9 mouse cellular contexts compared by ENCODE assay signal in genomic region chr7:15982729-15983407, GRCm38 (mm10). TPM values are rescaled to one million over a fixed set of nuclear protein-coding genes. Genes with fewer than 3 reads are reported as not detected.
DNase-seq lines count a peak whose midpoint lies in the region; ATAC-seq lines count a peak whose summit lies in the region.
"Had no signal": no experiment of that assay in that cellular context is flagged by ENCODE, and none has a peak within 500 bp of the region (broad histone marks: within the 10 kb centered on the region; RNA-seq: fewer than 3 reads in every experiment).

No protein-coding gene starts in this region.

- DNase-seq in forebrain, embryonic 14.5 days (ENCODE audit: low spot score) = peak; percentile 62
- peak; percentile 86 for DNase-seq in midbrain, embryonic 11.5 days (ENCODE audit: low spot score, missing footprints)
- DNase-seq in c-Kit-positive CD71-positive TER-119-negative erythroid progenitor cells, embryonic 14.5 days (ENCODE audit: low read depth) = peak; percentile 51
- DNase-seq in mesoderm, embryonic 11.5 days (ENCODE audit: low read depth, low spot score) = peak; percentile 42
- DNase-seq in right cerebral cortex, postnatal 4 days = no peak
- no peak for DNase-seq in yolk sac, embryonic 10.5 days (ENCODE audit: low spot score)

- H3K36me3 ChIP-seq in forebrain, embryonic 14.5 days (ENCODE audit: control insufficient read depth, insufficient read depth, low read length) = peaks cover 59% of the 10 kb centered on the region
- H3K36me3 ChIP-seq in forebrain, embryonic 15.5 days = peaks cover 43% of the 10 kb centered on the region
- peaks cover 24% of the 10 kb centered on the region for H3K36me3 ChIP-seq in midbrain, embryonic 11.5 days (ENCODE audit: control insufficient read depth, insufficient read depth, low read length)
- peaks cover 16% of the 10 kb centered on the region for H3K36me3 ChIP-seq in midbrain, embryonic 16.5 days (ENCODE audit: control insufficient read depth, insufficient read depth, low read length)

- no peak overlapping the region for H3K4me2 ChIP-seq in forebrain, embryonic 14.5 days (ENCODE audit: low read length)
- H3K4me2 ChIP-seq in forebrain, embryonic 15.5 days (replicated peaks) = no peak overlapping the region
- H3K4me2 ChIP-seq in midbrain, embryonic 11.5 days = no peak overlapping the region
- no peak overlapping the region for H3K4me2 ChIP-seq in midbrain, embryonic 16.5 days (ENCODE audit: low read length)
- H3K4me2 ChIP-seq: neural tube, embryonic 12.5 days had no signal

- no peak for ATAC-seq in forebrain, embryonic 14.5 days
- ATAC-seq in forebrain, embryonic 15.5 days (replicated peaks) = no peak
- no peak for ATAC-seq in midbrain, embryonic 11.5 days (ENCODE audit: low FRiP score)
- ATAC-seq in midbrain, embryonic 16.5 days = no peak

- H3K27me3 ChIP-seq in forebrain, embryonic 14.5 days (replicated peaks; ENCODE audit: control insufficient read depth, insufficient read depth, low read length) = no peaks in the 10 kb centered on the region
- no peaks in the 10 kb centered on the region for H3K27me3 ChIP-seq in forebrain, embryonic 15.5 days
- H3K27me3 ChIP-seq in midbrain, embryonic 11.5 days (ENCODE audit: control insufficient read depth, insufficient read depth, low read length) = no peaks in the 10 kb centered on the region
- no peaks in the 10 kb centered on the region for H3K27me3 ChIP-seq in midbrain, embryonic 16.5 days (ENCODE audit: control insufficient read depth, insufficient read depth, low read depth, low read length)
- H3K27me3 ChIP-seq: neural tube, embryonic 12.5 days had no signal

- H3K4me1 ChIP-seq in forebrain, embryonic 14.5 days (ENCODE audit: control insufficient read depth, insufficient read depth, low read length) = no peaks in the 10 kb centered on the region
- no peaks in the 10 kb centered on the region for H3K4me1 ChIP-seq in forebrain, embryonic 15.5 days
- no peaks in the 10 kb centered on the region for H3K4me1 ChIP-seq in midbrain, embryonic 11.5 days (ENCODE audit: control insufficient read depth, insufficient read depth, low read length)
- H3K4me1 ChIP-seq in midbrain, embryonic 16.5 days (ENCODE audit: control insufficient read depth, insufficient read depth, low read length) = no peaks in the 10 kb centered on the region
- H3K4me1 ChIP-seq: neural tube, embryonic 12.5 days had no signal

- no peak overlapping the region for H3K4me3 ChIP-seq in forebrain, embryonic 14.5 days (ENCODE audit: low read depth, low read length)
- no peak overlapping the region for H3K4me3 ChIP-seq in forebrain, embryonic 15.5 days
- no peak overlapping the region for H3K4me3 ChIP-seq in midbrain, embryonic 11.5 days (ENCODE audit: low read depth, low read length)
- no peak overlapping the region for H3K4me3 ChIP-seq in midbrain, embryonic 16.5 days (ENCODE audit: low read depth, low read length)
- H3K4me3 ChIP-seq: neural tube, embryonic 12.5 days had no signal

- H3K27ac ChIP-seq in forebrain, embryonic 14.5 days (ENCODE audit: low read depth, low read length) = no peak overlapping the region
- no peak overlapping the region for H3K27ac ChIP-seq in forebrain, embryonic 15.5 days (replicated peaks)
- H3K27ac ChIP-seq in midbrain, embryonic 11.5 days (ENCODE audit: low read depth, low read length) = no peak overlapping the region
- no peak overlapping the region for H3K27ac ChIP-seq in midbrain, embryonic 16.5 days (ENCODE audit: low read length)
- H3K27ac ChIP-seq: neural tube, embryonic 12.5 days had no signal

- no peak overlapping the region for H3K9ac ChIP-seq in forebrain, embryonic 14.5 days (ENCODE audit: low read length)
- no peak overlapping the region for H3K9ac ChIP-seq in forebrain, embryonic 15.5 days (replicated peaks)
- H3K9ac ChIP-seq in midbrain, embryonic 11.5 days (ENCODE audit: low read length) = no peak overlapping the region
- no peak overlapping the region for H3K9ac ChIP-seq in midbrain, embryonic 16.5 days (ENCODE audit: low read depth, low read length)
- H3K9ac ChIP-seq: neural tube, embryonic 12.5 days had no signal

- WGBS in forebrain, embryonic 14.5 days = 39% methylated on average over 4 of the region's 4 CpGs
- WGBS in forebrain, embryonic 15.5 days = 35% methylated on average over 4 of the region's 4 CpGs
- 49% methylated on average over 4 of the region's 4 CpGs for WGBS in midbrain, embryonic 11.5 days
- 41% methylated on average over 4 of the region's 4 CpGs for WGBS in midbrain, embryonic 16.5 days

- no peaks in the 10 kb centered on the region for H3K9me3 ChIP-seq in forebrain, embryonic 14.5 days (replicated peaks; ENCODE audit: control insufficient read depth, low read length)
- H3K9me3 ChIP-seq in forebrain, embryonic 15.5 days = no peaks in the 10 kb centered on the region
- H3K9me3 ChIP-seq in midbrain, embryonic 11.5 days (ENCODE audit: control insufficient read depth, low read length) = no peaks in the 10 kb centered on the region
- no peaks in the 10 kb centered on the region for H3K9me3 ChIP-seq in midbrain, embryonic 16.5 days (replicated peaks; ENCODE audit: control insufficient read depth, low read length, poor library complexity, severe bottlenecking)
- H3K9me3 ChIP-seq: neural tube, embryonic 12.5 days had no signal

RNA-seq across cellular contexts. Expression of gene Ehd2, which starts 15.5 kb away (rescaled TPM):
- 4.5 and 6.2 TPM in 2 replicates for polyA plus RNA-seq in forebrain, embryonic 14.5 days (2014; fragmentation: Nextera tagmentation; extraction: Ambion mirVana)
- polyA plus RNA-seq in forebrain, embryonic 15.5 days (2015; fragmentation: Nextera tagmentation; extraction: Ambion mirVana) = 3.7 and 5.0 TPM in 2 replicates
- polyA plus RNA-seq in midbrain, embryonic 11.5 days (2014; fragmentation: Nextera tagmentation; extraction: Ambion mirVana) = 8.9 and 10.9 TPM in 2 replicates
- 4.6 and 4.9 TPM in 2 replicates for polyA plus RNA-seq in midbrain, embryonic 16.5 days (2015; fragmentation: Nextera tagmentation; extraction: Ambion mirVana)

RNA-seq across cellular contexts. Expression of gene Nop53, which starts 37.0 kb away (rescaled TPM):
- 142 and 147 TPM in 2 replicates for polyA plus RNA-seq in forebrain, embryonic 14.5 days (2014; fragmentation: Nextera tagmentation; extraction: Ambion mirVana)
- 144 and 150 TPM in 2 replicates for polyA plus RNA-seq in forebrain, embryonic 15.5 days (2015; fragmentation: Nextera tagmentation; extraction: Ambion mirVana)
- 186 and 187 TPM in 2 replicates for polyA plus RNA-seq in midbrain, embryonic 11.5 days (2014; fragmentation: Nextera tagmentation; extraction: Ambion mirVana)
- polyA plus RNA-seq in midbrain, embryonic 16.5 days (2015; fragmentation: Nextera tagmentation; extraction: Ambion mirVana) = 108 and 110 TPM in 2 replicates

Comparison
In these comparisons a context has a peak if more than half of its experiments do, and no peak if none do; other contexts are left out.
1. DNase-seq: peak in forebrain, embryonic 14.5 days (single experiment), midbrain, embryonic 11.5 days (single experiment), c-Kit-positive CD71-positive TER-119-negative erythroid progenitor cells, embryonic 14.5 days (single experiment) and mesoderm, embryonic 11.5 days (single experiment); none in right cerebral cortex, postnatal 4 days (single experiment) and yolk sac, embryonic 10.5 days (single experiment).